Mouse (Mus musculus) forebrain, embryonic 14.5 days (tissue): ENCODE measurements at regions not wholly inside any gene's neighbourhood (a gene's known extent, or its start where the extent isn't known, plus 50 kb on each side); places are given as distances from the start of the nearest gene placed in this dataset.

Experiments used
- ATAC-seq: fragments of 200-750 bp; cut with Nextera tagmentation; 2 replicates; pipeline ENCODE4 v1.8.0; 2017; ENCODE audit warnings: mild to moderate bottlenecking, moderate library complexity
- DNase-seq: peaks from one replicate; pipeline ENCODE4 v3.0.0-alpha.2; 2015; ENCODE audit warnings: low spot score
- H3K27ac ChIP-seq: fragments of 300-500 bp; sonication (generic); 2 replicates; pipeline ENCODE4 v1.5.1; 2014; ENCODE audit warnings: low read depth, mild to moderate bottlenecking, control low read depth, low read length, moderate library complexity
- H3K27me3 ChIP-seq: fragments of 300-500 bp; sonication (generic); replicated peaks from 2 replicates; pipeline ENCODE4 v1.6.1; 2014; ENCODE audit warnings: low read length, control low read depth, mixed read lengths; ENCODE audit not compliant: control insufficient read depth, insufficient read depth
- H3K36me3 ChIP-seq: fragments of 300-500 bp; sonication (generic); 2 replicates; pipeline ENCODE4 v1.6.1; 2014; ENCODE audit warnings: low read length, control low read depth; ENCODE audit not compliant: control insufficient read depth, insufficient read depth
- H3K4me1 ChIP-seq: fragments of 300-500 bp; sonication (generic); 2 replicates; pipeline ENCODE4 v1.6.1; 2014; ENCODE audit warnings: antibody characterized with exemption, low read length, control low read depth; ENCODE audit not compliant: control insufficient read depth, insufficient read depth
- H3K4me2 ChIP-seq: fragments of 300-500 bp; sonication (generic); 2 replicates; pipeline ENCODE4 v1.6.1; 2014; ENCODE audit warnings: mild to moderate bottlenecking, control low read depth, low read length
- H3K4me3 ChIP-seq: fragments of 300-500 bp; sonication (generic); 2 replicates; pipeline ENCODE4 v1.5.1; 2014; ENCODE audit warnings: low read depth, low read length, control low read depth
- H3K9ac ChIP-seq: fragments of 300-500 bp; sonication (generic); 2 replicates; pipeline ENCODE4 v1.6.1; 2014; ENCODE audit warnings: mild to moderate bottlenecking, low read length, control low read depth, moderate library complexity
- H3K9me3 ChIP-seq: fragments of 300-500 bp; sonication (generic); replicated peaks from 2 replicates; pipeline ENCODE4 v1.6.1; 2016; ENCODE audit warnings: low read length, control low read depth, mixed read lengths; ENCODE audit not compliant: control insufficient read depth
- WGBS: fragments of 180-500 bp; shearing (Covaris S2); extraction: QIAGEN DNeasy Blood & Tissue Kit; methylation state at CpG from one replicate; pipeline ENCODE4 v1.1.7; 2014; 5-methylcytosine and 5-hydroxymethylcytosine counted together

- no peak for DNase-seq
- Histone ChIP-seq H3K27me3 (no peaks in the 10 kb centered on the region), H3K36me3 (no peaks in the 10 kb centered on the region), H3K4me2 (no peak overlapping the region), H3K9me3 (no peaks in the 10 kb centered on the region), H3K9ac (no peak overlapping the region), H3K27ac (no peak overlapping the region), H3K4me3 (no peak overlapping the region), H3K4me1 (no peaks in the 10 kb centered on the region)
- 90% methylated on average over 2 of the region's 2 CpGs for WGBS
- ATAC-seq, result no peak
These were observed 746.9 kb downstream of the Ppargc1a start for GRCm38 (mm10) chr5:50820674-50821073.

GRCm38 (mm10) chr5:50819959-50820358 lies 747.6 kb downstream of the Ppargc1a start:
- Histone ChIP-seq H3K4me2 (no peak overlapping the region), H3K27me3 (no peaks in the 10 kb centered on the region), H3K4me3 (no peak overlapping the region), H3K4me1 (no peaks in the 10 kb centered on the region), H3K27ac (no peak overlapping the region), H3K36me3 (no peaks in the 10 kb centered on the region), H3K9ac (no peak overlapping the region), H3K9me3 (no peaks in the 10 kb centered on the region)
- ATAC-seq, result no peak
- DNase-seq, result no peak

GRCm38 (mm10) chr5:50795310-50795709 lies 736.5 kb upstream of the Adgra3 start:
- 85% methylated on average over 4 of the region's 4 CpGs for WGBS
- Histone ChIP-seq H3K27me3 (no peaks in the 10 kb centered on the region), H3K4me2 (no peak overlapping the region), H3K4me1 (no peaks in the 10 kb centered on the region), H3K36me3 (no peaks in the 10 kb centered on the region), H3K4me3 (no peak overlapping the region), H3K9ac (no peak overlapping the region), H3K27ac (no peak overlapping the region), H3K9me3 (no peaks in the 10 kb centered on the region)
- no peak for DNase-seq
- ATAC-seq, result no peak

GRCm38 (mm10) chr5:50794453-50795169 lies 735.8 kb upstream of the Adgra3 start:
- H3K4me1 ChIP-seq, result no peaks in the 10 kb centered on the region
- H3K36me3 ChIP-seq, result no peaks in the 10 kb centered on the region
- 85% methylated on average over 2 of the region's 2 CpGs for WGBS
- no peaks in the 10 kb centered on the region for H3K9me3 ChIP-seq
- DNase-seq (no peak), ATAC-seq (no peak)
- H3K27me3 ChIP-seq, result no peaks in the 10 kb centered on the region
- H3K27ac ChIP-seq, result no peak overlapping the region
- no peak overlapping the region for H3K4me3 ChIP-seq
- no peak overlapping the region for H3K9ac ChIP-seq
- H3K4me2 ChIP-seq, result no peak overlapping the region

GRCm38 (mm10) chr5:50793558-50793957 lies 734.8 kb upstream of the Adgra3 start:
- DNase-seq, result no peak
- 98% methylated on average over 1 of the region's 1 CpGs for WGBS

GRCm38 (mm10) chr5:50785273-50785672 lies 726.5 kb upstream of the Adgra3 start:
- H3K4me2 ChIP-seq, result no peak overlapping the region
- no peak overlapping the region for H3K4me3 ChIP-seq
- no peak for DNase-seq

More at GRCm38 (mm10) chr5:50793558-50793957, 734.8 kb upstream of the Adgra3 start:
- Histone ChIP-seq H3K4me1 (no peaks in the 10 kb centered on the region), H3K4me2 (no peak overlapping the region), H3K9me3 (no peaks in the 10 kb centered on the region), H3K36me3 (no peaks in the 10 kb centered on the region), H3K27ac (no peak overlapping the region), H3K4me3 (no peak overlapping the region), H3K9ac (no peak overlapping the region), H3K27me3 (no peaks in the 10 kb centered on the region)
- ATAC-seq, result no peak

GRCm38 (mm10) chr5:50779138-50779537 lies 720.3 kb upstream of the Adgra3 start:
- H3K27me3 ChIP-seq, result no peaks in the 10 kb centered on the region
- H3K4me2 ChIP-seq, result no peak overlapping the region
- H3K9ac ChIP-seq, result no peak overlapping the region
- 66% methylated on average over 3 of the region's 3 CpGs for WGBS
- H3K27ac ChIP-seq, result no peak overlapping the region
- ATAC-seq (no peak), DNase-seq (no peak)
- no peaks in the 10 kb centered on the region for H3K9me3 ChIP-seq
- H3K4me3 ChIP-seq, result no peak overlapping the region
- H3K36me3 ChIP-seq, result no peaks in the 10 kb centered on the region
- H3K4me1 ChIP-seq, result no peaks in the 10 kb centered on the region

More at GRCm38 (mm10) chr5:50785273-50785672, 726.5 kb upstream of the Adgra3 start:
- H3K27me3 ChIP-seq, result no peaks in the 10 kb centered on the region
- H3K27ac ChIP-seq, result no peak overlapping the region
- H3K9me3 ChIP-seq, result no peaks in the 10 kb centered on the region
- H3K9ac ChIP-seq, result no peak overlapping the region
- H3K36me3 ChIP-seq, result no peaks in the 10 kb centered on the region
- no peak for ATAC-seq
- no peaks in the 10 kb centered on the region for H3K4me1 ChIP-seq

GRCm38 (mm10) chr5:50778221-50778620 lies 719.4 kb upstream of the Adgra3 start:
- Histone ChIP-seq H3K4me3 (no peak overlapping the region), H3K27ac (no peak overlapping the region), H3K4me2 (no peak overlapping the region), H3K9me3 (no peaks in the 10 kb centered on the region), H3K36me3 (no peaks in the 10 kb centered on the region), H3K4me1 (no peaks in the 10 kb centered on the region), H3K9ac (no peak overlapping the region), H3K27me3 (no peaks in the 10 kb centered on the region)
- WGBS, result 88% methylated on average over 6 of the region's 6 CpGs
- DNase-seq, result no peak
- no peak for ATAC-seq

- H3K4me3 ChIP-seq, result no peak overlapping the region
- no peaks in the 10 kb centered on the region for H3K9me3 ChIP-seq
- no peak overlapping the region for H3K9ac ChIP-seq
- no peaks in the 10 kb centered on the region for H3K27me3 ChIP-seq
- ATAC-seq (no peak), DNase-seq (no peak)
- 62% methylated on average over 5 of the region's 5 CpGs for WGBS
- H3K27ac ChIP-seq, result no peak overlapping the region
- no peaks in the 10 kb centered on the region for H3K4me1 ChIP-seq
- no peaks in the 10 kb centered on the region for H3K36me3 ChIP-seq
- H3K4me2 ChIP-seq, result no peak overlapping the region
These were observed 703.5 kb upstream of the Adgra3 start for GRCm38 (mm10) chr5:50762261-50762660.
